Mouse (Mus musculus): ENCODE measurements around the gene Ocel1.

DNA sequence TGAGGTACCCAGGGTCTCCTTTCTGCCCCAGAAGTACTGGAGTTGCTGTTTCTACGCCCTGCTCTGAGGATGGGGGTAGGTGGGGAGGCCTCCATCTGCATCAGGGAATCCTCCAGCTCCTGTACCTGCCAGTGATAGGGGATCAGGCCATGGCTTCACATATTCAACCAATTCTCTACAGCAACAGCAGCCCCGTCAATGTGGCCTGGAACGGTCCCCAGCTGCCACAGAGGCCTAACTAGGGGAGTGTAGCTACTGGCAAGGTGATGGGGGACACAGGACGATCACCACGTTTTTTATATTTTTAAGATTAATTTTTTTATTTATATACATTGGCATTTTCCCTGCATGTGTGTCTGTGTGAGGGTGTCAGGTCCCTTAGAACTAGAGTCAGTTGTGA, 21.3 kb downstream of the Ocel1 start:
- no peak for TF ChIP-seq CTCF (IDR thresholded peaks at IDR 0.05; ENCODE audit: control insufficient read depth, insufficient read depth, low read length)
- TF ChIP-seq POLR2A (IDR thresholded peaks at IDR 0.05; ENCODE audit: borderline replicate concordance, control insufficient read depth, low read depth, low read length), result no peak

All from bone marrow, adult 2 months (tissue).